Mouse (Mus musculus) layer of hippocampus, adult 2 months (tissue): ENCODE measurements around the gene Nup133. TPM values are rescaled to one million over a fixed set of nuclear protein-coding genes. Genes with fewer than 3 reads are reported as not detected.

Experiments used
- DNase-seq, 2 experiments: peaks; one replicate each; pipeline ENCODE4 v3.0.0; 2022; ENCODE audit warnings: low spot score in 2 of 2
- H3K27ac ChIP-seq: fragments of 200-600 bp; 2 replicates; pipeline ENCODE4 v1.8.1; 2022
- H3K4me3 ChIP-seq: fragments of 200-600 bp; 2 replicates; pipeline ENCODE4 v1.8.1; 2022; ENCODE audit warnings: mild to moderate bottlenecking
- CTCF ChIP-seq: fragments of 200-600 bp; conservative IDR thresholded peaks from 2 replicates; pipeline ENCODE4 v1.8.1; 2022; ENCODE audit warnings: antibody characterized with exemption, mild to moderate bottlenecking, moderate library complexity
- total RNA-seq, 2 experiments: library from RNA; stranded (reverse); gene quantifications; 2 replicates each; pipeline ENCODE4 v1.2.3; 2021

Nup133 gene
- total RNA-seq, 2 experiments from 2014 or later, result 21.0 to 25.7 TPM

- Histone ChIP-seq H3K27ac (peak overlapping the region; percentile 97), H3K4me3 (peak overlapping the region; percentile 62)
- no peak for TF ChIP-seq CTCF
- DNase-seq, result peak; percentile 82 to 88
These were observed 57.0 kb downstream of the Nup133 start for GRCm38 (mm10) chr8:123891883-123892585.

GRCm38 (mm10) chr8:123891271-123891670, 57.8 kb downstream of the Nup133 start:
- no peak for DNase-seq
- Histone ChIP-seq H3K27ac (peak overlapping the region; percentile 97), H3K4me3 (peak overlapping the region; percentile 62)
- no peak for TF ChIP-seq CTCF

GRCm38 (mm10) chr8:123889797-123890196, 59.3 kb downstream of the Nup133 start:
- Histone ChIP-seq H3K27ac (no peak overlapping the region), H3K4me3 (no peak overlapping the region)
- no peak for DNase-seq
- no peak for TF ChIP-seq CTCF

- DNase-seq, result no peak
- no peak overlapping the region for H3K4me3 ChIP-seq
- no peak for TF ChIP-seq CTCF
These were observed 61.1 kb downstream of the Nup133 start for GRCm38 (mm10) chr8:123887956-123888355.

GRCm38 (mm10) chr8:123887163-123887562, 61.9 kb downstream of the Nup133 start:
- DNase-seq, result no peak
- H3K4me3 ChIP-seq, result no peak overlapping the region
- no peak for TF ChIP-seq CTCF
- H3K27ac ChIP-seq, result no peak overlapping the region

More at GRCm38 (mm10) chr8:123887956-123888355, 61.1 kb downstream of the Nup133 start:
- no peak overlapping the region for H3K27ac ChIP-seq

GRCm38 (mm10) chr8:123884721-123885565, 64.1 kb downstream of the Nup133 start:
- Histone ChIP-seq H3K4me3 (no peak overlapping the region; the same call in 1 of the 2 replicates), H3K27ac (peak overlapping the region; percentile 98)
- TF ChIP-seq CTCF, result no peak
- peak; percentile 75 to 91 for DNase-seq

GRCm38 (mm10) chr8:123883094-123883493, 66.0 kb downstream of the Nup133 start:
- DNase-seq, result no peak
- H3K27ac ChIP-seq, result peak overlapping the region; percentile 98

GRCm38 (mm10) chr8:123882412-123882811, 66.7 kb downstream of the Nup133 start:
- DNase-seq, result no peak
- no peak overlapping the region for H3K4me3 ChIP-seq
- TF ChIP-seq CTCF, result no peak
- H3K27ac ChIP-seq, result peak overlapping the region; percentile 98

More at GRCm38 (mm10) chr8:123883094-123883493, 66.0 kb downstream of the Nup133 start:
- no peak for TF ChIP-seq CTCF
- no peak overlapping the region for H3K4me3 ChIP-seq

- peak; percentile 40 for TF ChIP-seq CTCF
- Histone ChIP-seq H3K27ac (peak overlapping the region; percentile 93), H3K4me3 (no peak overlapping the region)
- no peak for DNase-seq
These were observed 68.2 kb downstream of the Nup133 start for GRCm38 (mm10) chr8:123880821-123881350.

GRCm38 (mm10) chr8:123880271-123880670, 68.8 kb downstream of the Nup133 start:
- H3K27ac ChIP-seq, result peak overlapping the region; percentile 93
- no peak overlapping the region for H3K4me3 ChIP-seq
- TF ChIP-seq CTCF, result no peak
- peak; percentile 54 to 71 for DNase-seq

- DNase-seq, result no peak
- H3K27ac ChIP-seq, result no peak overlapping the region; the same call in 1 of the 2 replicates
- H3K4me3 ChIP-seq, result no peak overlapping the region
- TF ChIP-seq CTCF, result no peak
These were observed 71.2 kb downstream of the Nup133 start for GRCm38 (mm10) chr8:123877865-123878264.

- Histone ChIP-seq H3K4me3 (no peak overlapping the region), H3K27ac (peak overlapping the region; percentile 74)
- DNase-seq, result peak in 1 of 2 experiments; percentile 61
- no peak for TF ChIP-seq CTCF
These were observed 74.7 kb downstream of the Nup133 start for GRCm38 (mm10) chr8:123874324-123874723.

GRCm38 (mm10) chr8:123873364-123873763, 75.7 kb downstream of the Nup133 start:
- peak overlapping the region; percentile 18; the same call in 1 of the 2 replicates for H3K27ac ChIP-seq
- no peak for TF ChIP-seq CTCF
- no peak overlapping the region for H3K4me3 ChIP-seq
- DNase-seq, result no peak
